Mouse (Mus musculus) heart, adult 2 months (tissue): ENCODE measurements around the gene Ccdc148. TPM values are rescaled to one million over a fixed set of nuclear protein-coding genes. Genes with fewer than 3 reads are reported as not detected.

Experiments used
- DNase-seq, 2 experiments: peaks; one replicate each; pipeline ENCODE4 v3.0.0; 2021
- H3K27ac ChIP-seq: fragments of 200-600 bp; 2 replicates; pipeline ENCODE4 v1.8.1; 2022
- H3K27me3 ChIP-seq: fragments of 200-500 bp; 2 replicates; pipeline ENCODE4 v1.6.1; 2012; ENCODE audit warnings: mild to moderate bottlenecking, low read length, inconsistent platforms, mixed read lengths; ENCODE audit not compliant: control insufficient read depth, insufficient read depth
- H3K36me3 ChIP-seq: fragments of 200-500 bp; 2 replicates; pipeline ENCODE4 v1.6.1; 2012; ENCODE audit warnings: low read length, inconsistent platforms; ENCODE audit not compliant: control insufficient read depth, insufficient read depth
- H3K4me1 ChIP-seq: fragments of 200-500 bp; 2 replicates; pipeline ENCODE4 v1.6.1; 2011; ENCODE audit warnings: low read length; ENCODE audit not compliant: control insufficient read depth, insufficient read depth
- H3K4me3 ChIP-seq: fragments of 200-600 bp; 2 replicates; pipeline ENCODE4 v1.8.1; 2022
- H3K79me2 ChIP-seq: fragments of 200-500 bp; replicated peaks from 2 replicates; pipeline ENCODE4 v1.6.1; 2012; ENCODE audit warnings: mild to moderate bottlenecking, inconsistent platforms, low read length, moderate library complexity, mixed read lengths; ENCODE audit not compliant: control insufficient read depth, insufficient read depth
- H3K9ac ChIP-seq: fragments of 200-500 bp; 2 replicates; pipeline ENCODE4 v1.6.1; 2012; ENCODE audit warnings: low read depth, mild to moderate bottlenecking, control low read depth, inconsistent platforms, low read length, mixed read lengths
- CTCF ChIP-seq: fragments of 200-600 bp; IDR thresholded peaks from 2 replicates; pipeline ENCODE4 v1.8.1; 2022; ENCODE audit warnings: antibody characterized with exemption, mild to moderate bottlenecking, moderate library complexity
- EP300 ChIP-seq: fragments of 200-500 bp; IDR thresholded peaks from 2 replicates; pipeline ENCODE4 v1.6.1; 2011; ENCODE audit warnings: low read depth, low read length, control low read depth; ENCODE audit not compliant: insufficient read depth
- POLR2A ChIP-seq: fragments of 200-500 bp; IDR thresholded peaks from 2 replicates; pipeline ENCODE4 v1.6.1; 2011; ENCODE audit warnings: mild to moderate bottlenecking, low read depth, low read length, control low read depth; ENCODE audit not compliant: insufficient read depth
- WGBS: fragments of 180-500 bp; shearing (Covaris S2); methylation state at CpG from one replicate; pipeline ENCODE4 v1.1.7; 2018; 5-methylcytosine and 5-hydroxymethylcytosine counted together
- intact Hi-C: fragments of 180-260 bp; cut with DNase I; formaldehyde crosslinking; loops from one replicate; pipeline ENCODE4 v1.15.1; 2025
- polyA plus RNA-seq: library from polyadenylated mRNA; depleted of rRNA; stranded (reverse); fragments of >200 nt; gene quantifications from 2 replicates; pipeline ENCODE4 v1.2.3, GENCODE M21; 2012
- total RNA-seq, 2 experiments: library from RNA; stranded (reverse); gene quantifications; 2 replicates each; pipeline ENCODE4 v1.2.3; 2021

Ccdc148 gene
- total and polyA plus RNA-seq, 3 experiments, result 0.10 to 0.93 (median 0.60) TPM

GRCm38 (mm10) chr2:58956770-58957300 lies 203.6 kb downstream of the Ccdc148 start:
- TF ChIP-seq CTCF (no peak), EP300 (no peak), POLR2A (no peak)
- no peak overlapping the region for H3K4me3 ChIP-seq
- H3K36me3 ChIP-seq, result no peaks in the 10 kb centered on the region
- no peaks in the 10 kb centered on the region for H3K79me2 ChIP-seq
- H3K27ac ChIP-seq, result no peak overlapping the region
- no peak overlapping the region for H3K9ac ChIP-seq
- H3K4me1 ChIP-seq, result no peaks in the 10 kb centered on the region
- H3K27me3 ChIP-seq, result no peaks in the 10 kb centered on the region
- WGBS, result 55% methylated on average over 2 of the region's 2 CpGs
- no peak for DNase-seq
- intact Hi-C loops, result no loop called here

- intact Hi-C loops, result no loop called here
- DNase-seq, result no peak
- Histone ChIP-seq H3K79me2 (no peaks in the 10 kb centered on the region), H3K27me3 (no peaks in the 10 kb centered on the region), H3K27ac (no peak overlapping the region), H3K9ac (no peak overlapping the region), H3K4me3 (no peak overlapping the region), H3K4me1 (no peaks in the 10 kb centered on the region), H3K36me3 (no peaks in the 10 kb centered on the region)
- no peak for TF ChIP-seq POLR2A
- TF ChIP-seq CTCF, result no peak
- TF ChIP-seq EP300, result no peak
- 89% methylated on average over 2 of the region's 2 CpGs for WGBS
These were observed 204.1 kb downstream of the Ccdc148 start for GRCm38 (mm10) chr2:58956351-58956750.

- intact Hi-C loops, result no loop called here
- Histone ChIP-seq H3K9ac (no peak overlapping the region), H3K36me3 (no peaks in the 10 kb centered on the region), H3K27me3 (no peaks in the 10 kb centered on the region), H3K79me2 (no peaks in the 10 kb centered on the region), H3K4me3 (no peak overlapping the region), H3K4me1 (no peaks in the 10 kb centered on the region), H3K27ac (no peak overlapping the region)
- 83% methylated on average over 3 of the region's 3 CpGs for WGBS
- TF ChIP-seq CTCF, result no peak
- no peak for TF ChIP-seq EP300
- TF ChIP-seq POLR2A, result no peak
- DNase-seq, result no peak
These were observed 208.4 kb downstream of the Ccdc148 start for GRCm38 (mm10) chr2:58952101-58952500.

GRCm38 (mm10) chr2:58948796-58949195 lies 211.7 kb downstream of the Ccdc148 start:
- H3K27me3 ChIP-seq, result no peaks in the 10 kb centered on the region
- H3K4me1 ChIP-seq, result no peaks in the 10 kb centered on the region
- no peak for TF ChIP-seq CTCF
- no peak for TF ChIP-seq EP300
- TF ChIP-seq POLR2A, result no peak
- no peak overlapping the region for H3K27ac ChIP-seq
- 87% methylated on average over 7 of the region's 7 CpGs for WGBS
- H3K9ac ChIP-seq, result no peak overlapping the region
- no peak for DNase-seq
- intact Hi-C loops, result no loop called here
- H3K4me3 ChIP-seq, result no peak overlapping the region
- no peaks in the 10 kb centered on the region for H3K36me3 ChIP-seq
- H3K79me2 ChIP-seq, result no peaks in the 10 kb centered on the region

- Histone ChIP-seq H3K27me3 (no peaks in the 10 kb centered on the region), H3K79me2 (no peaks in the 10 kb centered on the region), H3K27ac (no peak overlapping the region), H3K4me1 (no peaks in the 10 kb centered on the region), H3K9ac (no peak overlapping the region), H3K4me3 (no peak overlapping the region), H3K36me3 (no peaks in the 10 kb centered on the region)
- no peak for DNase-seq
- intact Hi-C loops, result no loop called here
- WGBS, result 61% methylated on average over 4 of the region's 4 CpGs
- no peak for TF ChIP-seq POLR2A
- TF ChIP-seq CTCF, result no peak
- TF ChIP-seq EP300, result no peak
These were observed 219.1 kb downstream of the Ccdc148 start for GRCm38 (mm10) chr2:58941361-58941760.

GRCm38 (mm10) chr2:58925551-58925950 lies 234.9 kb downstream of the Ccdc148 start:
- Histone ChIP-seq H3K36me3 (no peaks in the 10 kb centered on the region), H3K4me3 (no peak overlapping the region), H3K79me2 (no peaks in the 10 kb centered on the region), H3K9ac (no peak overlapping the region), H3K27me3 (no peaks in the 10 kb centered on the region), H3K4me1 (no peaks in the 10 kb centered on the region), H3K27ac (no peak overlapping the region)
- DNase-seq, result no peak
- intact Hi-C loops, result no loop called here
- TF ChIP-seq CTCF (no peak), POLR2A (no peak), EP300 (no peak)
- WGBS, result 97% methylated on average over 2 of the region's 2 CpGs

GRCm38 (mm10) chr2:58918351-58918750 lies 242.1 kb downstream of the Ccdc148 start:
- TF ChIP-seq EP300 (no peak), CTCF (no peak), POLR2A (no peak)
- H3K27me3 ChIP-seq, result no peaks in the 10 kb centered on the region
- DNase-seq, result no peak
- WGBS, result 81% methylated on average over 4 of the region's 4 CpGs
- H3K27ac ChIP-seq, result no peak overlapping the region
- no peaks in the 10 kb centered on the region for H3K79me2 ChIP-seq
- H3K36me3 ChIP-seq, result no peaks in the 10 kb centered on the region
- no peak overlapping the region for H3K4me3 ChIP-seq
- intact Hi-C loops, result no loop called here
- no peak overlapping the region for H3K9ac ChIP-seq
- no peaks in the 10 kb centered on the region for H3K4me1 ChIP-seq
